Mouse (Mus musculus): ENCODE measurements around the gene Gpr146. TPM values are rescaled to one million over a fixed set of nuclear protein-coding genes. Genes with fewer than 3 reads are reported as not detected.

Gene Gpr146
- polyA plus RNA-seq, 1 experiment: 16.4 TPM

- H3K4me1 ChIP-seq (ENCODE audit: control insufficient read depth, insufficient read depth, low read length): peaks cover 9% of the 10 kb centered on the region
- no peak for TF ChIP-seq CTCF (IDR thresholded peaks at IDR 0.05; ENCODE audit: borderline replicate concordance, insufficient read depth, low read depth, low read length)
- TF ChIP-seq POLR2A (IDR thresholded peaks at IDR 0.05; ENCODE audit: borderline replicate concordance, insufficient read depth, low read length): no peak
- peak; percentile 28 to 41 for DNase-seq
- H3K27me3 ChIP-seq (ENCODE audit: control insufficient read depth, insufficient read depth, low read length): no peaks in the 10 kb centered on the region
- H3K27ac ChIP-seq (ENCODE audit: insufficient read depth, low read length): no peak overlapping the region
- no peak overlapping the region for H3K4me3 ChIP-seq (replicated peaks; ENCODE audit: insufficient read depth, low read depth, low read length)
- WGBS: 63% methylated on average over 21 of the region's 21 CpGs
Observed at GRCm38 (mm10) chr5:139378986-139379629, 1.6 kb downstream of the Gpr146 start.

- TF ChIP-seq CTCF (IDR thresholded peaks at IDR 0.05; ENCODE audit: borderline replicate concordance, insufficient read depth, low read depth, low read length): no peak
- no peak for TF ChIP-seq POLR2A (IDR thresholded peaks at IDR 0.05; ENCODE audit: borderline replicate concordance, insufficient read depth, low read length)
- H3K4me3 ChIP-seq (replicated peaks; ENCODE audit: insufficient read depth, low read depth, low read length): peak overlapping the region; percentile 72
- no peak for DNase-seq
- peaks cover 15% of the 10 kb centered on the region for H3K4me1 ChIP-seq (ENCODE audit: control insufficient read depth, insufficient read depth, low read length)
- WGBS: 15% methylated on average over 8 of the region's 8 CpGs
- no peaks in the 10 kb centered on the region for H3K27me3 ChIP-seq (ENCODE audit: control insufficient read depth, insufficient read depth, low read length)
- no peak overlapping the region for H3K27ac ChIP-seq (ENCODE audit: insufficient read depth, low read length)
Observed at GRCm38 (mm10) chr5:139379771-139380384, 2.4 kb downstream of the Gpr146 start.

- no peak for TF ChIP-seq CTCF (IDR thresholded peaks at IDR 0.05; ENCODE audit: borderline replicate concordance, insufficient read depth, low read depth, low read length)
- TF ChIP-seq POLR2A (IDR thresholded peaks at IDR 0.05; ENCODE audit: borderline replicate concordance, insufficient read depth, low read length): 0 out of 2 replicates have a peak, but pooled peaks have one; percentile 31
- no peaks in the 10 kb centered on the region for H3K27me3 ChIP-seq (ENCODE audit: control insufficient read depth, insufficient read depth, low read length)
- peak; percentile 89 to 91 for DNase-seq
- peak overlapping the region; percentile 35 for H3K27ac ChIP-seq (ENCODE audit: insufficient read depth, low read length)
- H3K4me1 ChIP-seq (ENCODE audit: control insufficient read depth, insufficient read depth, low read length): peaks cover 15% of the 10 kb centered on the region
- under 1% methylated on average over 56 of the region's 73 CpGs for WGBS
- peak overlapping the region; percentile 72 for H3K4me3 ChIP-seq (replicated peaks; ENCODE audit: insufficient read depth, low read depth, low read length)
Observed at GRCm38 (mm10) chr5:139380385-139381248, 3.1 kb downstream of the Gpr146 start.

- H3K4me3 ChIP-seq (replicated peaks; ENCODE audit: insufficient read depth, low read depth, low read length): peak overlapping the region; percentile 31
- H3K4me1 ChIP-seq (ENCODE audit: control insufficient read depth, insufficient read depth, low read length): peaks cover 15% of the 10 kb centered on the region
- DNase-seq: peak in 1 of 2 experiments; percentile 44
- WGBS: 77% methylated on average over 18 of the region's 18 CpGs
- TF ChIP-seq POLR2A (IDR thresholded peaks at IDR 0.05; ENCODE audit: borderline replicate concordance, insufficient read depth, low read length) (no peak), CTCF (IDR thresholded peaks at IDR 0.05; ENCODE audit: borderline replicate concordance, insufficient read depth, low read depth, low read length) (no peak)
- H3K27me3 ChIP-seq (ENCODE audit: control insufficient read depth, insufficient read depth, low read length): no peaks in the 10 kb centered on the region
- H3K27ac ChIP-seq (ENCODE audit: insufficient read depth, low read length): peak overlapping the region; percentile 55
Observed at GRCm38 (mm10) chr5:139381586-139382513, 4.4 kb downstream of the Gpr146 start.

- Histone ChIP-seq H3K4me1 (ENCODE audit: control insufficient read depth, insufficient read depth, low read length) (peaks cover 19% of the 10 kb centered on the region), H3K4me3 (replicated peaks; ENCODE audit: insufficient read depth, low read depth, low read length) (no peak overlapping the region), H3K27ac (ENCODE audit: insufficient read depth, low read length) (0 out of 2 replicates have a peak overlapping the region, but pooled peaks have one; percentile 15), H3K27me3 (ENCODE audit: control insufficient read depth, insufficient read depth, low read length) (no peaks in the 10 kb centered on the region)
- 45% methylated on average over 8 of the region's 8 CpGs for WGBS
- DNase-seq: peak in 1 of 2 experiments; percentile 33
- TF ChIP-seq CTCF (IDR thresholded peaks at IDR 0.05; ENCODE audit: borderline replicate concordance, insufficient read depth, low read depth, low read length) (no peak), POLR2A (IDR thresholded peaks at IDR 0.05; ENCODE audit: borderline replicate concordance, insufficient read depth, low read length) (peak; percentile 25; the same call in 1 of the 2 replicates)
Observed at GRCm38 (mm10) chr5:139382760-139383159, 5.3 kb downstream of the Gpr146 start.

GRCm38 (mm10) chr5:139383234-139383633 lies 5.7 kb downstream of the Gpr146 start:
- H3K27ac ChIP-seq (ENCODE audit: insufficient read depth, low read length): 0 out of 2 replicates have a peak overlapping the region, but pooled peaks have one; percentile 15
- no peak overlapping the region for H3K4me3 ChIP-seq (replicated peaks; ENCODE audit: insufficient read depth, low read depth, low read length)
- WGBS: 53% methylated on average over 9 of the region's 9 CpGs

More at GRCm38 (mm10) chr5:139383234-139383633, 5.7 kb downstream of the Gpr146 start:
- no peak for TF ChIP-seq POLR2A (IDR thresholded peaks at IDR 0.05; ENCODE audit: borderline replicate concordance, insufficient read depth, low read length)
- TF ChIP-seq CTCF (IDR thresholded peaks at IDR 0.05; ENCODE audit: borderline replicate concordance, insufficient read depth, low read depth, low read length): no peak
- Histone ChIP-seq H3K4me1 (ENCODE audit: control insufficient read depth, insufficient read depth, low read length) (peaks cover 23% of the 10 kb centered on the region), H3K27me3 (ENCODE audit: control insufficient read depth, insufficient read depth, low read length) (no peaks in the 10 kb centered on the region)
- no peak for DNase-seq

All from cerebellum, adult 2 months (tissue).